Mouse (Mus musculus) adrenal gland, postnatal 4 days (tissue): ENCODE data around the gene Rpgrip1l. TPM values are rescaled to one million over a fixed set of nuclear protein-coding genes. Genes with fewer than 3 reads are reported as not detected.

ENCODE experiments used
- DNase-seq, 2 experiments: peaks; one replicate each; pipeline ENCODE4 v3.0.0; 2021 to 2022; ENCODE audit warnings: low spot score in 2 of 2, mixed read lengths in 2 of 2
- total RNA-seq, 2 experiments: library from RNA; stranded (reverse); gene quantifications; 2 replicates each; pipeline ENCODE4 v1.2.3; 2021

The Rpgrip1l gene
- total RNA-seq, 2 experiments from 2014 or later = 6.0 to 8.6 TPM

DNA sequence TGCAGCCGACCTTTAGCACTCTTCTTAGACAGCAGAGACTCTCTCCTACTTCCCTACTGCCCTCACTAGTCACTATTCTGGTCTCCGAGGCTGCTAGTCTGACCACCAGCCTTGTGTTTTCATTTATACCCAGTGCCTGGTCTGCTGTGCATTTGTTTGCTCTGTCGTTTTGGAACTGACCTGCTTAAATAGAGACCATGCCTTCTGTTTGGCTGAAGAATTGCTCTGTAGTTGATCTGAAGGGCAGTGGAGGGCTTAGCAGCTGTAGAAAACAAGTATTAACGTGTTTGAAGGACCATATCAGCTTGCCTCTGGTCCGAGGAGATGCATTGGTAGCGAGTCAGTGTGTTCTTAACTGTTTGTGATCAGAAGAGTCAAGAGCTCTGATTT lies 16.4 kb upstream of the Rpgrip1l start:
- no peak for DNase-seq

DNA sequence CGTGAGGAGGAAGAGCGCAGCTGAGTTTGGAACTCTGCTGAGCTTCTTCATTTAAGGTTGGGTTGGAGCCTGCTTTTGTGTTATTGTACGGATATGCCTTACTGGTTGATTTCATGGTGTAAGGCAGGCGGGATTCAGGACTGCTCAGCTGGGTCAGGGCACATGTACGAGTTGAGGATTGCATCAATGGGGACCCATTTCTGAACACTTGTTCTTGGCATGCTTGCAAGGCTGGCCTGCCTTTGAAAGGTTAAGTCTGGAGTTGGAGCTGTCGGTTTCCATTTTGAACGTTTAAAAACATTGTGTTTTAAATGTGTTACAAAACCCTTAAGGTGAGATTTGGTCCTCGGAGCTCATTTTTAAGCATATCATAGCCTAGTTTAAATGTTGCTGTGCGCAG lies 16.0 kb upstream of the Rpgrip1l start:
- DNase-seq = no peak

DNA sequence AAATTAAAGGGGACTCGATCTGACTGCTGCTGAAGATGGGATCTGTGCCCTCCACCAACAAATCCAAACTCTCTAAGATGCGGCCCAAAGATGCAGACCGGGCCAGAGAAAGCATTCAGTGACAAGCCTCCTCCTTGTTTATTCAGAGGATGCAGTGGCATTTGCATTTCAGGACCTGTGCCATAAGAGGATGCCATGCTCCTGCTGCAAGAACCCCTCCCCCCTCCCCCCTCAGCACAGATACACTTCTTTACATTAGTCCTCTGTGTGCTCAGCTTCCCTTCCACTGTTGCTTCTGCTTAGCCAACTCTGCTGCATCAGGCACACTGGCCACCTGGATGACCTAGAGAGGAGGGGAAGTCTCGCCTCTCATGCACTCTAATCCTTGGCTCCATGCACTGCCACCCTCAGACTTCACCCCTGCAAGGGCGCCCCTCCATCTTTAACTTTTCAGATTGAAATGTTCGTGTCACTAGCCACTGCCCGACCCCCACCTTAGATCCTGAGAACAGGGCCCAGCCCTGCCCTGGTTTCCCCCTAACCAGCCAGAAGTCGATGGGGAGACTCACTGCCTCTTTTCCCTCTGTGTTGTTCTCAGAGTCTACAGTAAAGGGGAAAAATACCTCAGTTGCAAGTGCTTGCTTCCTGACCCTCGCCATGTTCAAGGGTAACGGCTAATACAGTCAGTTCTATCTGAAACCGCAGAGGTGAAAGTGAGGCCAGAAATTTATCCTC lies 14.6 kb upstream of the Rpgrip1l start:
- DNase-seq = no peak

DNA sequence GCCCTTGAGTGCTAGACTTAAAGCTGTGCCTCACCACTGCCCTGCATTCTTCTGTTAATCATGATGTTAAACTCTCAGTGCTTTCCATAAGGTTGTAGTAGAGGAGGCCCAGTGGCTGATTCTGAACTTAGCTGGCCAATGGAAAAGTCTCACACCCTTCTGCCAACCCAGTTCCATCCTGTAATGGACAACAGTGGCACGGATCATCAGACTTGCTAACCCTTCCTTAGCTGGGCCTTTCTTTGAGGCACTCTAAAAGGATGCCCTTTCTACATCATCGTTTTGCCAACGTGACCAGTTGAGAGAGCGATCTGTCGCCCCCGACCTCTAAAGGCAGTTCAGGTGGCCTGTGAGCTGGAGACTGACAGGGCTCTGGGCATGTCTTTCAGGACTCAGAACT lies 13.9 kb upstream of the Rpgrip1l start:
- no peak for DNase-seq

DNA sequence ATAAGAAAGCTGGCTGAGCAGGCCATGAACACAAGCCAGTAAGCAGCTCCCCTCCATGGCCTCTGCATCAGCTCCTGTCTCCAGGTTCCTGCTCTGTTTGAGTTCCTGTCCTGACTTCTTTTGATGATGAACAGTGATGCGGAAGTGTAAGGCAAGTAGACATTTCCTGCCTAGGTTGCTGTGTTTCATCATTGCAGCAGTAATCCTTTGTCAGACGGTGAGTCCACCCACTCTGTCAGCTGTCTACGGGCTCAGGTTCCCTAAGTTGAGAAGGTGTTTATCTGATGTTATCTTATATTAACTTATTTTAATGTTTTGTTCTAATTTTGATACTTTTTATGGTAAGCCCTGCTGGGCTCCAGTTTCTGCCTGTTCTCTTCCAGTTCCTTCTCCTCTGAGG lies 13.0 kb upstream of the Rpgrip1l start:
- no peak for DNase-seq

DNA sequence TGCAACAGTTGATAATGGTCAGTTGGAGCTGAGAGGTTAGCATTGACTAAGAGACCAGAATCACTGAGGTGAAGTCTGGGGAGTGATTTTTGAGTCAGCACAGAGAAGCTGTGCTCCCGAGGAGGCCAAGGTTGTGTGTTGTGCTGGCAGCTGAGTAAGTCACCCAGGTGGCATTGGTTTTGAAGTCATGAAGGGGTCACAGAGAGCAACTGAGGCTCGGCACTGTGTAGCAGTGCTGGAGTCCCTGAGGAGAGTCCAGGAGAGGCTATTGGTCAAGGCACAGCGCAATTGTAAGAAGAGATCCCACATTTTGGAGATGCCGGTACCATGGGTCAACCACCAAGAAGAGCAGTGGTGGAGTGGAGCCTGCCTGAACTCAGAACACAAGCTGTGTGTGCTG lies 11.9 kb upstream of the Rpgrip1l start:
- DNase-seq = no peak

DNA sequence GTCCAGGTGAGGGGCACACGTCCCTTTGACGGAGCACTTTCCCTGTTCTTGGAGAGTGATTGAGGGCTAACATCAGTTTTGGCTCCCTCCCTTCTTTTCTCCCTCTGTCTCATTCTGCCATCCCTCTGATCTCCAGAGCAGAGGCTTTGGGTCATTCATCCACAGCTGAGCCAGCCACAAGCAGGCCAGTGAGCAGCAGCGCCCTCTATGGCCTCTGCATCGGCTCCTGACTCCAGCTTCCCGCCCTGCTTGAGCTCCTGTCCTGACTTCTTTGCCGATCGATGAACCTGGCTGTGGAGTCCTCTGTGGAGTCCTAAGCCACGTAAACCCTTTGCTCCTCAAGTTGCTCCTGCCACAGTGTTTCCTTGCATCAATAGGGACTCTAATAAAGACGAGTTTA lies 11.2 kb upstream of the Rpgrip1l start:
- no peak for DNase-seq

DNA sequence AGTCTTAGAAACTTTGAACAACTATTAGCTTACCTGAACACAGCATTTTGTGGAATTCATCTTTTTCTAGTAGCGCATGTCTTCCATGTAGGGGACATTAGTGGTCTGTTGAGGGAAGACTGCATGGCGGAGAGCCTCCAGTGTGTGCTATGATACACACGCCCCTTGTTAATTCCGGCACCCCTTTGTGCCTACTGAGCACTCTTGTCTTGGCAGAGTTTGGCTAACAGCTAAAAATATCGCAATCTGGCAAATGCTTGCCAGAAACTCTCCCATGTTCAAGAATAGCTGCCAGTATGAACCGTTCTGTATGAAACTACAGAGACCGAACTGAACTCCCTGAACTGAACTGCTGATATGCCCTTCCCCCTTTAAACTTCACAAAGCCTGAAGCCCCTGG lies 10.4 kb upstream of the Rpgrip1l start:
- DNase-seq = no peak

DNA sequence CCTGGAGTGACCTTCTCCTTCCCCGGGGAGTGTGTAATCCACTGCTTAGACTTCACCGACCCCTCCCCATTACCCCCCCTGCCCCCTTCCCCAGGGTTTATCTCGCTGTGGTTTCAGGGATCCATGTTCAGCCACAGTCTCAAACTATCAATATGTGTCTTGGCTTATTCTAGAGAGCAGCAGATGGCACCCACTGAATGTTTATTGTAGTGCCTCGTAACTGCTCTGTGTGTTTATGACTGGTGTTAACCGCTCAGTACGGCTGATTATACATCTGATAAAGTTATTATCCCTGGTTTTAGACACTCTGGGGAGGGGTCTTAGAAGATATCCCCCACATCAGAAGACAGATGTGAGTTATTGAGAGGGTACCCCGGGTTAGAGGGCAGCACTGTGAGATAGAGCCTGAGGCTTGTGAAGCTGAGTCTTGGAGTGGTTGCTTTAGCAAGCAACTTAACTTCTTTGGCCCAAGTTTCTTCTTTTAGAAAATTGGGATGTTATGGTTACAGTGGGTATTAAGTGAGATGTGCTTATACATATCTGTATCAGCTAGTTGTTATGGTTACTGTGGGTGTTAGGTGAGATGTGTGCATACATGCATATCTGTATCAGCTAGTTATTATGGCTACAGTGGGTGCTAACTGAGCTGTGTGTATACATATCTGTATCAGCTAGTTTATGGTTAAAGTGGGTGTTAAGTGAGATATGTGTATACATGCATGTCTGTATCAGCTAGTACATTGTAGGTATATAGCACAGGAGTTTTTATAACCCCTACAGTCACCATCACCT lies 6.1 kb upstream of the Rpgrip1l start:
- DNase-seq = no peak

DNA sequence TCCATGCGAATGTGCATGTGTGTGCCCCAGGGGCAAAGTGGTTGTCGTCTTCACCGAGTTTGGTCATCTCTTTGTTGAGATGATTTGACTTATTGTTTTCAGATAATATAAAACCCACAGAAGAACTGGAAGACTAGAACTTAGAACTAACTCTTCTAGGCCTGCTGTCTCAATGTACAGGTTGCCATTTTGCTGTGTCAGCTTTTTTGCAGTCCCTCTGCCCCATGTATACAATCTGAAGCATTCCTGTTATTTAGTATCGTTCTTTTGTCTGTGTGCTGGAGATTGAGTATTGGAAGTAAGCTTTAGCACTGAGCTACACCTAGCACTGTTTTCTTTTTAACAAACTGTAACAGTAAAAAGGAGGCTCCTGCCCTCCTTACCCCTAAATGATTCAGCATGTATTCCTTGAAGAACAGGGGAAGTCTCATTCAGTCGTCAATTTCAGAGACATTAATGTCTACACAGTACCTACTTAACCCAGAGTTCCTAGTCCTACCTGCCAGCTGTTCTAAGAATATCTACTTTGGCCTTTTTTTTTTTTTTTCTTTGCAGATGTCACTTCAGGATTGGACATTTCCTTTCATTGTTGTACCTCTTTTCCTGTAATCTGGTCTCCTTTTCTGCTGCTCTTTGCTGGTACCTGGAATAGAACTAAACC lies 4.6 kb upstream of the Rpgrip1l start:
- no peak for DNase-seq

DNA sequence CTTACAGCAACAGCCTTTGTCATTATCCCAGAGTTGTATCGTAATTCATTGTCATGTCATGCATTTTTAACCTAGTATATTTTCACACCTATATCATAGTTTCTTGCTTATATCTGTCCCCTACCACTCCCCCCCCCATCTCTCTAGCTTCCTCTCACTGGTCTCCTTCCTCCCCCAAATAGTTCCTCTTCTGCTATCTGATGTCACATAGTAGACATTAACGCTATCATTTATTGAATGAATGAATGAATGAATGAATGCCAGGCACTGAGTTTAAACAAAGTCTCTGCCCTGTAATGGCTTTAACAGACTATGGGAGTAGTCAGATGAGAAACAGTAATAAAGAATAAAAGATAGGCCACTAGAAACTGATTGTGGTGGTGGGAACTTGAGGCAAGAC lies 720 bp downstream of the Rpgrip1l start:
- DNase-seq = no peak

DNA sequence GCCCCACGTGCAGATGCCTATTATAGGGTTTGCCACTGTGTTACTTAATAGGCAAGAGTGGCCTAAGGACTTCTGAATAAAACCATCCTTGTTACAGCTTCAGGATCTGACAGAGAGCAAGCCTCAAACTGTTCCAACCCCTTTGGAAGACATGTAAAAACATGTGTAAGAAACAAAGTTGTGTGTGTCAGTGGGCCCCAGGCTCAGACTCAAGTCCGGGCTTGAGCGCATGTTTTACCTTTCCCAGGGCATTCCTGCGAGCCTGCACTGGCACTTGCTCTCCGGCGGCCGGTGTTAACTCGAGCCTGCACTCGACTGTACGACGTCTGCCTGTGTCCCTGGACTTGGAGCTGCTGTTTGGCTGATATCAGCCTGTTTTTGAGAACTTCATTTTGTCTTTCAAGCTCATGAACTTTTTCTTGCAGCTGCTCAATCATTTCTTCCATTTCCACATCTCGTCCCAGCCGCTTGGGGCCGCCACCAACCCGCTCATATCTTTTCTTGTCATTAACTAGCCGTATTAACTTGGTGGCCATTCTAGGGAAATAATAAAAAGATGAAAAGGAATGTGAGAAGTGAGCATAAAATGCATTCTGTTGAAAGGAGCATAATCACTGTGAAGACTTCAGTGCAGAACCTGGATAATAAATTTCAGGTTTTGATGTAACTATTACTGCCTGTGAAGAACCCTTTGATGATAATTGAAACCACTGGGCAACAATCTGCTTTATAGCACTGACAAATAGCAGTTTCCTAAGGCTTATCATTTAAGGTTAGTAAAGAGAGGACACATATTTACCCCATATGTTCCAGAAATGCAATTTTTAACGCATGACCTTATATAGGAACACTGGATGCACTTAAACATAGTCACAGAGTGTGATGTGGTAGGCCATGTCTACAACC lies 8.3 kb downstream of the Rpgrip1l start:
- no peak for DNase-seq

DNA sequence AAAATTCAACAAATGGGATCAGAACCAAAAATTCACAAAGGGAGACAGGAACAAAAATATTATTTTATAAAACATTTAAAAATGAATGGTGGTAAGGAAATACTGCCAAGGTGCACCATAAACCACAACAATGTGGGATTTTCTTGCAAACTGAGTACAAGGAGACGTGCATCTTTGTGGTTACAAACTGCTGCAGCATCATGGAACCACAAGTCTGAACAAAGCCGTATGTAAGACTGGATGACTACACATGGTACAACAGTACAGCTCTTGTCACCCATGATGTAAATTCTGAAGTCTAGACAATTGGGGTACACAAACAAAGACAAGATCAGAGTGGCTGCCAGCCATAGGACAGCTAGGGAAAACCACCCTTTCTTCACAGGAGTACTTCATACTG lies 14.4 kb downstream of the Rpgrip1l start:
- DNase-seq = no peak

DNA sequence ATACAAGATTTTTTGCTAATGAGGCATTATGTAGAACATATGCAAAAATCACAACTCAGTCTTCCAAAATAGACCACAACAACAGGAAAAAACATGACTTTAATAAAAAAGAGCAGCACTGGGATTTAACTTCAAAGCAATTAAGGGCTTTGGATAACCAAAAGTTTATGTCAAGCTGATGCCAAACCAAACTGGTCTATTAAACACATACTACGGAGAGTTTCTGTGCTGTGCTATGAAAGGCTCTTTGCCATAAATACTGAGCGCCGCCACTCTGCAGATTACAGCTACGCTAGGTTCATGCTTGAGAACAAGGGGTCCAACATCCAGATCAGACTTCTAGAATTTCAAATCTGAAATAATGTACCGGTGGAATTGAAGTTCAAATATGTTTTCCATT lies 17.3 kb downstream of the Rpgrip1l start:
- DNase-seq = no peak

DNA sequence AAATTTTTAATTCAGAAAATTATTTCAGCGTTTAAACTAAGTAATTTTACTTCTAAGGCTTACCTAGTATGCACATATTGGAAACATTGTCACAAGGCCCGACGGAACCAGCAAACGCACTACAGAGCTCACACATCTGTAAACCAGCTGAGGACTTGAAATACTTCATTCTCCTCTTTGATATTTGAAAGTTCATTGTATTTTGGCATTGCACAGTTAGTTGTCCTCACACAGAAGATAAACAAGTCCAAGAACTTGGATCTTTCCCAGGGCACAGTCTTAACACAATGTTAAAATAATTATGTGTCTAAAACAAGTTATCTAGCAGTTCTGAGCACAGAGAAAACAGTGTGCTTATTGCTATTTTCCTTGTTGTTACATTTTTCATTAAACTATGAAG lies 22.5 kb downstream of the Rpgrip1l start:
- DNase-seq = no peak

DNA sequence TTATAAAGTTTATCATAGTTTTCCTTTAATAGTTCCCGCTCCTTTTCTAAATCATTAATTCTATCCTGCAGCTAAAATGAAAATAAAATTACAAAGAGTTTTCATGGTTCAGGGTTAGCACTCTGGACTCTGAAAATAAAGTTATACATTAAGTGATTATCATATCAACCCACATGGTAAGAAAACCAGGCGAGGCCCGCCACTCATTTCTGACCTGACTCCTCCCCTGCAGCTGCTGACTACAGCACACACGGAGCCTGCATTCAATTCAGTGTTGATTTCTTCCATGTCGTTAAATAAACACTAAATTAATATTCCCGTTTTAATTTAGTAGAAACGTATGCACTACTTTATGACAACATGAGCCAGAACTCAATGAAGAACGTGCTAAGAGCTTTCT lies 26.8 kb downstream of the Rpgrip1l start:
- DNase-seq = no peak

DNA sequence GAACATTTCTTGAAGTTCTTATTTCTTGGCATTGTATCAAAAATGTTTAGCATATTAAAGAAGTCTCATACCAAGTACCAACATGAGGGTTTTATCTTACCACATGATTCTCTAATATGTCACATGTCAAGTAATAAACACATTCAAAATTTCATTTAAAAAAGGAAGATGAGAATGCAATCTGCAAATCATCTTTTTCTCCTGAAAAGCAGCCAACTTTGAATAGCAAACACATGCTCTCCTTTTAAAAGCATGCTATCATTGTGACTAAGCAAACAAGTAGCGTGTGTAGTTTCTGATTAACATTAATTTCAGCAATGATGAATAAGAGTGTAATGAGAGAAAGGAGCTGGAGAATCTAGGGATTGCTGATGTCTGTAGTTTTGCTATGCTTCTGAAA lies 29.2 kb downstream of the Rpgrip1l start:
- no peak for DNase-seq

DNA sequence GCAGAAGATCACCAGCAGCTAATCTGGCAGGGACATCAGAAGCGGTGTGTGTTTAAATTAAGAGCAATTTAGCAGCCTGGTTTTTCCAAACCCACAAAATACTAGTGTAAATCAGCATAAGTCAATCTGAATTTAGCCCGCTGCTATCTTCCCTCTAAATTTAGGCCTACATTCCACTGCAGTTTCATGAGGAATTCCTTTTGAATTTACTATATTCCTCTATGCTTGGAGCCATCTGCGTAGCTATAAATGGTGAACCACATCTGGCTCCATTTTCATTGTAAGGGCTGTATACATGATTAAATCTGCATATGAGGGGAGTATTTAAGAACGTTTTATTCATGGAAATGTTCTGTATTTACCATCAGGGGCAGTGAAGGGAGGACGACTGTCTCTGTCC lies 30.4 kb downstream of the Rpgrip1l start:
- no peak for DNase-seq

DNA sequence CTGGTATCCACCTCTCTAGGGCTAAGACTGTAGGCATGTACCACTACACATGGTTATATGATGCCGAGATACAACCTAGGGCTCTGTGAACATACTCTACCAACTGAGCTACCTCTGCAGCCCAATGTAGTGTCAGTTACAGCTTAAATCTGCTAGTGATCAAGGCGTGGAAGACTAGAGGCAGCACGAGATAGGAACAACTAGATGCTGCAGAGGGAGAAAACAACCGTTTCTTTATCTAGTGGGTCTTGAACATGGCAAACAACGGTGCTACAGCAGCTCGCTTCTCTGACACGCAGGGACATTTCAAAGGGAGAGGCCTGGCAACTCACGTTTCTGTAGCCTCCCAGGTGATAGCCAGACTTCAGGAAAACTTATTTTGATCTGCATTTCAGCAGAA lies 31.5 kb downstream of the Rpgrip1l start:
- DNase-seq = no peak

DNA sequence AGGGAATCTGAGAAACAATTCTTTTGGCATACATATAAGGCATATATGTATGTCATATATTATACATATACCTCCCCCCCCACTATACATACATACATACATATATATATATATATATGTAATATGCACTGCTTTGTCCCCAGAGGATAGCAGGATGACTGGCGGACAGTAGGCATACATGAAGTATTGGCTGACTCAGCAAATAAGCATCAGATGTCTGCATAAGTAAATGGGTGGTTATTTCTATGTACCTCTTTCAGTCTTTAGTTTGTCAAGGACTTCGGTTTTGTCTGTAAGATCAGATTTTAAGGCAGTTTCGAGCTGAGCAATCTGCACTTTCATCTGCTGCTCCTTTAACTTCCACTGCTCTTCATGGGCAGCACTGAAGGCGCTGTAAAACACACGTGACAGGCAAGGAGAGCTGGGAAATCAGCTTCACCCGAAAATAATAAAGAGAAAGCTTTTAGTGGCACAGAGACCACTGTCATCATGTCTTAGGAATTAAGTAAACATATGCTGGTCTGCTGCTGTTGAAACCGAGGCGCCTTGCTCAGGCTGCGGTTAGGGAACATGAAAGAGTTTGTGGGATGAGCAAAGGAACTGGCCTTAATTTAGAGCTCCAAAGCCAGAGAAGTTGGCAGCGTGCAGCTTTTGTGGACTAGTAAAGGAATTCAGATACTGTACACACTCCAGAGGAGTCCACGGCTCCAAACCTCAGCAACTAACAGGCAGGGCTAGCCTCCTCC lies 32.4 kb downstream of the Rpgrip1l start:
- DNase-seq = no peak

DNA sequence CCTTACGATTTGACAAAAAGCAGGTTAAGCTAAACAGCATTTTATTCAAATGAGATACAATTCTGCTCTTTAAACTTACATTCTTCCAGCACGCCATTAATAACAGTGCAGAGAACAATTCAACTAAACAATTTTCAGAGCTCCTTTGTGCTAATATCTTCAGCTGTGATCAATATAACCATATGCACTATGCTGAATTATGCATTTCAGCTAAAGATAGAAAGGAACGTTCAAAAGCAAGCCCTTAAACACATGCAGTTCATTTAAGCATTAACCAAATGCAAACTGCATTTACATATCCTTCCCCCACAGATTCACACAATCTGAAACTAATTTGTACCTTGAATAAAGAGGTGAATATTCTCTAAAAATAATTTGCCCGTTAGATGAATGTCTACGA lies 35.0 kb downstream of the Rpgrip1l start:
- DNase-seq = no peak
